Mouse (Mus musculus): ENCODE results near the gene Thsd4.

DNA sequence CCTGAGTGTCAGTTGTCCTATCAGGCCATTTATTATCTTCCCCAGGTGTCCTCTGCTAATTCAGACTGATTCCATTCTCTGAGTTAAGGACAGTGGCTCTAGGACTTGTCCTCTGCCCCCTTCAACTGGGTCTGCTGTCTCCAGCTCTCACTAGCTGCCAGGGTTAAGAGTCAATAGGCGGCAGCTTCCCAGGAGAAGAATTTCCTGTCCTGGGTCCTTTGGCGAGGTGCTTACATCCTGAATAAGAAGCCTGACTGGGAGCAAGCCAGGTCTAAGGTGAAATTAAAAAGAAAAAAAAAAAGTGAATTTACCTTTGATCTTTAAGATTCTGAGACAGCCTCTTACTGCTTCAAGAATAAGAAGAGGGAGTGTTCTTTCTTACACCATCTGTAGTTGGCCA lies 582.2 kb downstream of the Thsd4 start:
- TF ChIP-seq CTCF (IDR thresholded peaks at IDR 0.05) (no peak), EP300 (IDR thresholded peaks at IDR 0.05) (no peak)
